Mouse (Mus musculus) heart, embryonic 14.5 days (tissue): ENCODE results near the gene Kcnmb1. TPM values are rescaled to one million over a fixed set of nuclear protein-coding genes. Genes with fewer than 3 reads are reported as not detected.

ENCODE experiments used
- ATAC-seq: fragments of 200-750 bp; cut with Nextera tagmentation; 2 replicates; pipeline ENCODE4 v1.8.0; 2017; ENCODE audit warnings: low read depth, moderate TSS enrichment; ENCODE audit not compliant: insufficient number of reproducible peaks, insufficient read depth, low FRiP score
- H3K27ac ChIP-seq, 2 experiments: fragments of 200-500 bp in 1 of 2; fragments of 300-500 bp in 1 of 2; sonication (generic) in 1 of 2; replicated peaks in 1 of 2; 2 replicates each; pipeline ENCODE4 v1.5.1; 2012 to 2014; ENCODE audit warnings: low read depth in 2 of 2, low read length in 2 of 2, control low read depth in 1 of 2, mild to moderate bottlenecking in 1 of 2, mixed read lengths in 1 of 2; ENCODE audit not compliant: control insufficient read depth in 1 of 2, insufficient read depth in 1 of 2
- H3K27me3 ChIP-seq: fragments of 300-500 bp; sonication (generic); 2 replicates; pipeline ENCODE4 v1.6.1; 2014; ENCODE audit warnings: mild to moderate bottlenecking, low read length, control low read depth; ENCODE audit not compliant: control insufficient read depth, insufficient read depth
- H3K36me3 ChIP-seq: fragments of 300-500 bp; sonication (generic); 2 replicates; pipeline ENCODE4 v1.6.1; 2014; ENCODE audit warnings: mild to moderate bottlenecking, control low read depth, low read length, mixed read lengths; ENCODE audit not compliant: control insufficient read depth, insufficient read depth
- H3K4me1 ChIP-seq, 2 experiments: fragments of 200-500 bp in 1 of 2; fragments of 300-500 bp in 1 of 2; sonication (generic) in 1 of 2; 2 replicates each; pipeline ENCODE4 v1.6.1; 2012 to 2014; ENCODE audit warnings: low read length in 2 of 2, control low read depth in 1 of 2, mixed read lengths in 1 of 2; ENCODE audit not compliant: control insufficient read depth in 2 of 2, insufficient read depth in 2 of 2
- H3K4me2 ChIP-seq: fragments of 300-500 bp; sonication (generic); 2 replicates; pipeline ENCODE4 v1.6.1; 2014; ENCODE audit warnings: mild to moderate bottlenecking, low read length
- H3K4me3 ChIP-seq, 2 experiments: fragments of 200-500 bp in 1 of 2; fragments of 300-500 bp in 1 of 2; sonication (generic) in 1 of 2; 2 replicates each; pipeline ENCODE4 v1.5.1; 2012 to 2014; ENCODE audit warnings: low read length in 2 of 2, mild to moderate bottlenecking in 2 of 2, control low read depth in 1 of 2, low read depth in 1 of 2, moderate library complexity in 1 of 2; ENCODE audit not compliant: control insufficient read depth in 1 of 2, insufficient read depth in 1 of 2
- H3K9ac ChIP-seq: fragments of 300-500 bp; sonication (generic); 2 replicates; pipeline ENCODE4 v1.6.1; 2014; ENCODE audit warnings: mild to moderate bottlenecking, low read length
- H3K9me3 ChIP-seq: fragments of 300-500 bp; sonication (generic); 2 replicates; pipeline ENCODE4 v1.6.1; 2016; ENCODE audit warnings: low read length, control low read depth; ENCODE audit not compliant: control insufficient read depth
- WGBS: fragments of 180-500 bp; shearing (Covaris S2); extraction: QIAGEN DNeasy Blood & Tissue Kit; methylation state at CpG from one replicate; pipeline ENCODE4 v1.1.7; 2014; 5-methylcytosine and 5-hydroxymethylcytosine counted together
- polyA plus RNA-seq: library from polyadenylated mRNA; unstranded; fragments of >200 nt; fragmentation: Nextera tagmentation; extraction: Ambion mirVana; gene quantifications from 2 replicates; pipeline ENCODE4 v1.2.1, GENCODE M21; 2014

Kcnmb1 gene
- polyA plus RNA-seq, 1 experiment from 2014 or later, result 2.0 TPM

GRCm38 (mm10) chr11:33958713-33959112 lies 4.1 kb upstream of the Kcnmb1 start:
- no peak for ATAC-seq
- no peaks in the 10 kb centered on the region for H3K9me3 ChIP-seq
- H3K4me1 ChIP-seq, result peaks cover 8 to 9% of the 10 kb centered on the region in 2 experiments; a peak in 2 of 4 replicates
- no peaks in the 10 kb centered on the region for H3K36me3 ChIP-seq
- no peak overlapping the region for H3K4me3 ChIP-seq
- H3K27ac ChIP-seq, result no peak overlapping the region
- H3K27me3 ChIP-seq, result no peaks in the 10 kb centered on the region
- 73% methylated on average over 8 of the region's 8 CpGs for WGBS
- no peak overlapping the region for H3K9ac ChIP-seq
- no peak overlapping the region for H3K4me2 ChIP-seq

GRCm38 (mm10) chr11:33962178-33962577 lies 635 bp upstream of the Kcnmb1 start:
- no peaks in the 10 kb centered on the region for H3K9me3 ChIP-seq
- H3K4me1 ChIP-seq, result peaks cover 9 to 13% of the 10 kb centered on the region in 2 experiments; a peak in 2 of 4 replicates
- no peak for ATAC-seq
- no peak overlapping the region for H3K9ac ChIP-seq
- H3K27me3 ChIP-seq, result no peaks in the 10 kb centered on the region
- 32% methylated on average over 7 of the region's 7 CpGs for WGBS
- no peak overlapping the region for H3K27ac ChIP-seq
- H3K4me3 ChIP-seq, result no peak overlapping the region
- H3K4me2 ChIP-seq, result no peak overlapping the region
- H3K36me3 ChIP-seq, result no peaks in the 10 kb centered on the region

GRCm38 (mm10) chr11:33965380-33965779 lies 2.6 kb downstream of the Kcnmb1 start:
- peaks cover 9 to 13% of the 10 kb centered on the region in 2 experiments; a peak in 2 of 4 replicates for H3K4me1 ChIP-seq
- WGBS, result 50% methylated on average over 2 of the region's 2 CpGs
- no peaks in the 10 kb centered on the region for H3K9me3 ChIP-seq
- H3K36me3 ChIP-seq, result no peaks in the 10 kb centered on the region
- H3K27ac ChIP-seq, result no peak overlapping the region
- no peak overlapping the region for H3K4me3 ChIP-seq
- H3K4me2 ChIP-seq, result no peak overlapping the region
- no peaks in the 10 kb centered on the region for H3K27me3 ChIP-seq
- no peak overlapping the region for H3K9ac ChIP-seq
- ATAC-seq, result no peak

GRCm38 (mm10) chr11:33967708-33968107 lies 4.9 kb downstream of the Kcnmb1 start:
- H3K4me1 ChIP-seq, result peaks cover 6 to 11% of the 10 kb centered on the region in 2 experiments; a peak in 2 of 4 replicates
- no peaks in the 10 kb centered on the region for H3K36me3 ChIP-seq
- WGBS, result 67% methylated on average over 4 of the region's 4 CpGs
- H3K27ac ChIP-seq, result no peak overlapping the region
- no peak overlapping the region for H3K9ac ChIP-seq
- no peak overlapping the region for H3K4me2 ChIP-seq
- H3K9me3 ChIP-seq, result no peaks in the 10 kb centered on the region
- no peak for ATAC-seq
- H3K27me3 ChIP-seq, result no peaks in the 10 kb centered on the region
- no peak overlapping the region for H3K4me3 ChIP-seq

- Histone ChIP-seq H3K4me3 (no peak overlapping the region), H3K4me2 (no peak overlapping the region), H3K9ac (no peak overlapping the region), H3K27ac (no peak overlapping the region), H3K4me1 (peaks cover 0 to 5% of the 10 kb centered on the region in 2 experiments; a peak in 1 of 4 replicates), H3K27me3 (no peaks in the 10 kb centered on the region), H3K36me3 (no peaks in the 10 kb centered on the region), H3K9me3 (no peaks in the 10 kb centered on the region)
- no peak for ATAC-seq
- 83% methylated on average over 3 of the region's 3 CpGs for WGBS
Measured at GRCm38 (mm10) chr11:33969199-33969598, 6.4 kb downstream of the Kcnmb1 start.

GRCm38 (mm10) chr11:33972114-33972513 lies 9.3 kb downstream of the Kcnmb1 start:
- Histone ChIP-seq H3K4me3 (no peak overlapping the region), H3K4me1 (no peaks in the 10 kb centered on the region), H3K9me3 (no peaks in the 10 kb centered on the region), H3K27ac (no peak overlapping the region), H3K36me3 (no peaks in the 10 kb centered on the region), H3K9ac (no peak overlapping the region), H3K4me2 (no peak overlapping the region), H3K27me3 (no peaks in the 10 kb centered on the region)
- ATAC-seq, result no peak
- 72% methylated on average over 7 of the region's 7 CpGs for whole genome bisulfite sequencing

- Histone ChIP-seq H3K9ac (no peak overlapping the region), H3K4me1 (no peaks in the 10 kb centered on the region), H3K27me3 (no peaks in the 10 kb centered on the region), H3K27ac (no peak overlapping the region), H3K36me3 (no peaks in the 10 kb centered on the region), H3K4me3 (no peak overlapping the region), H3K4me2 (no peak overlapping the region), H3K9me3 (no peaks in the 10 kb centered on the region)
- no peak for ATAC-seq
- 56% methylated on average over 14 of the region's 14 CpGs for WGBS
Measured at GRCm38 (mm10) chr11:33974341-33975040, 11.7 kb downstream of the Kcnmb1 start.

GRCm38 (mm10) chr11:33975121-33975520 lies 12.3 kb downstream of the Kcnmb1 start:
- Histone ChIP-seq H3K9me3 (no peaks in the 10 kb centered on the region), H3K4me1 (no peaks in the 10 kb centered on the region), H3K4me2 (no peak overlapping the region), H3K27me3 (no peaks in the 10 kb centered on the region), H3K4me3 (no peak overlapping the region), H3K27ac (no peak overlapping the region), H3K9ac (no peak overlapping the region), H3K36me3 (no peaks in the 10 kb centered on the region)
- WGBS, result 81% methylated on average over 2 of the region's 2 CpGs
- no peak for ATAC-seq
